Comparison of ENCODE assay signal across 13 mouse cellular contexts in genomic region chr16:91376701-91377100, GRCm38 (mm10). TPM values are rescaled to one million over a fixed set of nuclear protein-coding genes. Genes with fewer than 3 reads are reported as not detected.
DNase-seq lines count a peak whose midpoint lies in the region; ATAC-seq and TF ChIP-seq lines count a peak whose summit lies in the region.
"Had no signal": no experiment of that assay in that cellular context is flagged by ENCODE, and none has a peak within 500 bp of the region (broad histone marks: within the 10 kb centered on the region; RNA-seq: fewer than 3 reads in every experiment).

No protein-coding gene starts in this region.

- 92% methylated on average over 10 of the region's 10 CpGs for WGBS in heart, embryonic 15.5 days
- 89% methylated on average over 10 of the region's 10 CpGs for WGBS in liver, adult 2 months
- WGBS in liver, embryonic 11.5 days: 94% methylated on average over 10 of the region's 10 CpGs
- 70% methylated on average over 10 of the region's 10 CpGs for WGBS in forebrain, postnatal 0 days

- H3K79me2 ChIP-seq in liver, adult 2 months (ENCODE audit: control insufficient read depth, insufficient read depth, low read length): peaks cover 56% of the 10 kb centered on the region

- H3K9ac ChIP-seq in heart, embryonic 15.5 days: no peak overlapping the region
- H3K9ac ChIP-seq in liver, adult 2 months (ENCODE audit: low read depth, low read length): no peak overlapping the region
- no peak overlapping the region for H3K9ac ChIP-seq in liver, embryonic 11.5 days (ENCODE audit: low read depth, low read length)
- no peak overlapping the region for H3K9ac ChIP-seq in forebrain, postnatal 0 days
- H3K9ac ChIP-seq: liver, embryonic 12.5 days had no signal

- H3K9me3 ChIP-seq in heart, embryonic 15.5 days (replicated peaks): no peaks in the 10 kb centered on the region
- H3K9me3 ChIP-seq in liver, embryonic 11.5 days (ENCODE audit: control insufficient read depth, low read length): no peaks in the 10 kb centered on the region
- no peaks in the 10 kb centered on the region for H3K9me3 ChIP-seq in forebrain, postnatal 0 days (ENCODE audit: low read length)
- H3K9me3 ChIP-seq: liver, embryonic 12.5 days had no signal

- no peak overlapping the region for H3K4me3 ChIP-seq in heart, embryonic 15.5 days
- H3K4me3 ChIP-seq in liver, adult 2 months (ENCODE audit: insufficient read depth, low read depth, low read length): no peak overlapping the region
- H3K4me3 ChIP-seq in liver, embryonic 11.5 days (ENCODE audit: low read depth, low read length): no peak overlapping the region
- H3K4me3 ChIP-seq in forebrain, postnatal 0 days (ENCODE audit: low read depth, low read length): no peak overlapping the region
- H3K4me3 ChIP-seq: liver, embryonic 12.5 days; megakaryocyte, embryonic 14.5 days had no signal

- TF ChIP-seq POLR2A in liver, adult 2 months (IDR thresholded peaks at IDR 0.05; ENCODE audit: extremely low read depth, insufficient read depth, low read length): no peak
- no peak for TF ChIP-seq POLR2A in brain, embryonic 14.5 days (IDR thresholded peaks at IDR 0.05; ENCODE audit: borderline replicate concordance, extremely low read depth, insufficient read depth, insufficient read length, poor library complexity, severe bottlenecking)

- TF ChIP-seq CTCF in liver, adult 2 months (IDR thresholded peaks at IDR 0.05; ENCODE audit: low read depth, low read length): no peak
- TF ChIP-seq CTCF in brain, embryonic 14.5 days (IDR thresholded peaks at IDR 0.05; ENCODE audit: borderline replicate concordance, extremely low read depth, insufficient read depth, insufficient read length): no peak
- no peak for TF ChIP-seq CTCF in forebrain, postnatal 0 days (IDR thresholded peaks at IDR 0.05; ENCODE audit: low read depth)

- ATAC-seq in heart, embryonic 15.5 days (replicated peaks; ENCODE audit: insufficient number of reproducible peaks, insufficient read depth, low FRiP score, low read depth): no peak
- no peak for ATAC-seq in liver, embryonic 11.5 days (replicated peaks; ENCODE audit: low FRiP score)
- no peak for ATAC-seq in forebrain, postnatal 0 days
- ATAC-seq: liver, embryonic 12.5 days had no signal

- no peak for DNase-seq in heart, adult 11 months
- no peak for DNase-seq in liver, adult 2 months (ENCODE audit: extremely low read depth, low read depth, low spot score)
- DNase-seq in liver, embryonic 11.5 days (ENCODE audit: low spot score): no peak
- DNase-seq in brain, embryonic 14.5 days (ENCODE audit: low read depth): peak; percentile 65
- DNase-seq in forebrain, postnatal 0 days: peak; percentile 25
- no peak for DNase-seq in cerebellum, adult 9-11 months
- no peak for DNase-seq in thymus, postnatal 36 days

- H3K27me3 ChIP-seq in heart, embryonic 15.5 days: no peaks in the 10 kb centered on the region
- H3K27me3 ChIP-seq in liver, adult 2 months (ENCODE audit: control insufficient read depth, insufficient read depth, low read length): no peaks in the 10 kb centered on the region
- H3K27me3 ChIP-seq in liver, embryonic 11.5 days (replicated peaks; ENCODE audit: control insufficient read depth, insufficient read depth, low read length): no peaks in the 10 kb centered on the region
- H3K27me3 ChIP-seq in forebrain, postnatal 0 days (ENCODE audit: insufficient read depth, low read length): no peaks in the 10 kb centered on the region
- H3K27me3 ChIP-seq: liver, embryonic 12.5 days; megakaryocyte, embryonic 14.5 days had no signal

- H3K36me3 ChIP-seq in heart, embryonic 15.5 days: 0 out of 2 replicates have a peak, but pooled peaks cover 5% of the 10 kb centered on the region
- H3K36me3 ChIP-seq in liver, adult 2 months (ENCODE audit: control insufficient read depth, insufficient read depth, low read length): no peaks in the 10 kb centered on the region
- peaks cover 3% of the 10 kb centered on the region for H3K36me3 ChIP-seq in liver, embryonic 11.5 days (ENCODE audit: control insufficient read depth, insufficient read depth, low read length)
- H3K36me3 ChIP-seq in forebrain, postnatal 0 days (ENCODE audit: insufficient read depth): no peaks in the 10 kb centered on the region; the same call in 1 of the 2 replicates

- no peak overlapping the region for H3K4me2 ChIP-seq in heart, embryonic 15.5 days
- H3K4me2 ChIP-seq in liver, embryonic 11.5 days: no peak overlapping the region
- H3K4me2 ChIP-seq in forebrain, postnatal 0 days (ENCODE audit: low read depth): no peak overlapping the region
- H3K4me2 ChIP-seq: liver, embryonic 12.5 days had no signal

- H3K4me1 ChIP-seq in heart, embryonic 15.5 days (replicated peaks): peaks cover 40% of the 10 kb centered on the region
- peaks cover 36% of the 10 kb centered on the region for H3K4me1 ChIP-seq in liver, adult 2 months (ENCODE audit: control insufficient read depth, insufficient read depth, low read length)
- H3K4me1 ChIP-seq in liver, embryonic 11.5 days (replicated peaks; ENCODE audit: control insufficient read depth, insufficient read depth, low read length): peaks cover 32% of the 10 kb centered on the region
- 0 out of 2 replicates have a peak, but pooled peaks cover 5% of the 10 kb centered on the region for H3K4me1 ChIP-seq in forebrain, postnatal 0 days (ENCODE audit: insufficient read depth)

- H3K27ac ChIP-seq in heart, embryonic 15.5 days: peak overlapping the region; percentile 1; the same call in 1 of the 2 replicates
- peak overlapping the region; percentile 50 for H3K27ac ChIP-seq in liver, adult 2 months (replicated peaks; ENCODE audit: insufficient read depth, low read depth, low read length)
- H3K27ac ChIP-seq in liver, embryonic 11.5 days (ENCODE audit: low read depth, low read length): no peak overlapping the region
- H3K27ac ChIP-seq in forebrain, postnatal 0 days (ENCODE audit: low read depth, low read length): peak overlapping the region; percentile 21; the same call in 1 of the 2 replicates
- H3K27ac ChIP-seq: liver, embryonic 12.5 days had no signal

RNA-seq across cellular contexts. Expression of gene Ifnar2, which starts 4.1 kb away (rescaled TPM):
- 52.5 and 58.9 TPM in 2 replicates for polyA plus RNA-seq in heart, embryonic 15.5 days (2015; fragmentation: Nextera tagmentation; extraction: Ambion mirVana)
- total RNA-seq in liver, adult 2 months (2014; rRNA removed): 69.1 and 84.2 TPM in 2 replicates
- polyA plus RNA-seq in liver, adult 2 months (2012; rRNA removed): 115 and 144 TPM in 2 replicates
- polyA plus RNA-seq in liver, embryonic 11.5 days (2014; fragmentation: Nextera tagmentation; extraction: Ambion mirVana): 66.7 and 70.9 TPM in 2 replicates
- polyA plus RNA-seq in brain, embryonic 14.5 days (2012; rRNA removed): 20.5 and 24.1 TPM in 2 replicates
- total RNA-seq in forebrain, postnatal 0 days (2014; rRNA removed): 24.5 and 25.5 TPM in 2 replicates
- 53.1 and 58.1 TPM in 2 replicates for polyA plus RNA-seq in forebrain, postnatal 0 days (2015; fragmentation: Nextera tagmentation; extraction: Ambion mirVana)

RNA-seq across cellular contexts. Expression of gene Gm21970, which starts 14.8 kb away (rescaled TPM):
- not detected in 2 replicates for polyA plus RNA-seq in heart, embryonic 15.5 days (2015; fragmentation: Nextera tagmentation; extraction: Ambion mirVana)
- 0.83 TPM in 1 of 2 replicates, not detected in the other for total RNA-seq in liver, adult 2 months (2014; rRNA removed)
- polyA plus RNA-seq in liver, adult 2 months (2012; rRNA removed): not detected in 2 replicates
- not detected in 2 replicates for polyA plus RNA-seq in liver, embryonic 11.5 days (2014; fragmentation: Nextera tagmentation; extraction: Ambion mirVana)
- 0.11 TPM in 1 of 2 replicates, not detected in the other for polyA plus RNA-seq in brain, embryonic 14.5 days (2012; rRNA removed)
- 6.1 TPM in 1 of 2 replicates, not detected in the other for total RNA-seq in forebrain, postnatal 0 days (2014; rRNA removed)
- polyA plus RNA-seq in forebrain, postnatal 0 days (2015; fragmentation: Nextera tagmentation; extraction: Ambion mirVana): not detected in 2 replicates
- total RNA-seq: common myeloid progenitor, adult 5-6 weeks had no signal
- polyA plus RNA-seq: heart, embryonic 14.5 days; kidney, embryonic 14.5 days; liver, embryonic 12.5 days had no signal

RNA-seq across cellular contexts. Expression of gene Il10rb, which starts 29.3 kb away (rescaled TPM):
- polyA plus RNA-seq in heart, embryonic 15.5 days (2015; fragmentation: Nextera tagmentation; extraction: Ambion mirVana): 57.9 and 58.9 TPM in 2 replicates
- total RNA-seq in liver, adult 2 months (2014; rRNA removed): 7.3 and 9.5 TPM in 2 replicates
- 5.0 and 5.1 TPM in 2 replicates for polyA plus RNA-seq in liver, adult 2 months (2012; rRNA removed)
- 29.8 and 32.9 TPM in 2 replicates for polyA plus RNA-seq in liver, embryonic 11.5 days (2014; fragmentation: Nextera tagmentation; extraction: Ambion mirVana)
- 6.1 and 7.0 TPM in 2 replicates for polyA plus RNA-seq in brain, embryonic 14.5 days (2012; rRNA removed)
- total RNA-seq in forebrain, postnatal 0 days (2014; rRNA removed): 5.0 and 7.9 TPM in 2 replicates
- 9.2 and 11.1 TPM in 2 replicates for polyA plus RNA-seq in forebrain, postnatal 0 days (2015; fragmentation: Nextera tagmentation; extraction: Ambion mirVana)

Comparison
In these comparisons a context has a peak if more than half of its experiments do, and no peak if none do; other contexts are left out.
1. DNase-seq: peak in brain, embryonic 14.5 days (single experiment) and forebrain, postnatal 0 days (single experiment); none in heart, adult 11 months (single experiment), liver, adult 2 months (single experiment), liver, embryonic 11.5 days (single experiment), cerebellum, adult 9-11 months (single experiment) and thymus, postnatal 36 days (0 of 2).